Mouse (Mus musculus) liver, adult 2 months (tissue): ENCODE data around the gene Calm1.

ENCODE experiments used
- CTCF ChIP-seq: fragments of 200-500 bp; IDR thresholded peaks from 2 replicates; pipeline ENCODE4 v1.5.1; 2011; ENCODE audit warnings: low read depth, low read length, control low read depth
- POLR2A ChIP-seq: fragments of 200-500 bp; IDR thresholded peaks from 2 replicates; pipeline ENCODE4 v1.6.1; 2011; ENCODE audit warnings: low read length, control low read depth; ENCODE audit not compliant: insufficient read depth; ENCODE audit errors: extremely low read depth

DNA sequence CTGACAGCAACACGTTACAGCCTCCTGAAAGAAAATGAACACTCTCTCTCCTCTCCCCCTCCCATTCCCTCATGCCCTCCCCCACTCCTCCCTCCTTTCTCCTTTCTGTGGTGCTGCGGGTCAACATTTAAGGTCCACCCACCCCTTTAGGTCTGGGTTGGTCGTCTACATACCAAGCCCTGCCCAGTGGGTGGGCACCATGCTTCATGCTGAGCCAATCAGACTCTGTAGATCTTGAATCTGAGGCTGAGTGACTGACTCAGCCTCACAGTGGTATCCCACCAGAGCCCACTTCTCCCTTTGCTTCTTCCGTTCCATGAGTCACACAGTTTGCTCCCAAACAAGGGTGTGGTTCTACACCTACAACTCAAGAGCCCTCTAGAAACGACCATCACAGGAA, 36.2 kb downstream of the Calm1 start:
- TF ChIP-seq CTCF (no peak), POLR2A (no peak)
